Mouse (Mus musculus) c-Kit-positive CD71-positive TER-119-positive erythroid progenitor cells, embryonic 14.5 days (primary cell): ENCODE data around the gene Cytip.

Experiments used
- DNase-seq: peaks from one replicate; pipeline ENCODE4 v3.0.0-alpha.2; 2013; ENCODE audit warnings: low spot score

The Cytip gene

DNA sequence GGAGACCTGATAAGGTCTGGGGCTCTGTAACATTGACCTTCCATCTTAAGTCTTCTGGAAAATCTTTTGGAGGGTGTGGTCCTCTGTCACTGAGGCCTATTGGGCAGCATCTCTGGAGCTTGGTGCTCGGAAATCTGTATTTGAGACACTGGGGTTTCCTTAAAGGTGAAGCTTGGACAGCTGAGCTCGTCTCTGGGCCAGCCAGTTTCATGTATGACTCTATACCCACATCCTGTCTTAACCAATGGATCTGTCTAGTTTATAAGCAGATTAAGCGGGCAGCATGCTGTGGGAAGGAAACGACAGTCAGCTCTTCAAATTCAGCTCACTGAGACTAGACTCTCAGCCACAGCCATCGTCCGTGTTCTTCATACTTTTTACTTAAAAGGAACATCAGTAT is 88.3 kb downstream of the Cytip start:
- DNase-seq: no peak

DNA sequence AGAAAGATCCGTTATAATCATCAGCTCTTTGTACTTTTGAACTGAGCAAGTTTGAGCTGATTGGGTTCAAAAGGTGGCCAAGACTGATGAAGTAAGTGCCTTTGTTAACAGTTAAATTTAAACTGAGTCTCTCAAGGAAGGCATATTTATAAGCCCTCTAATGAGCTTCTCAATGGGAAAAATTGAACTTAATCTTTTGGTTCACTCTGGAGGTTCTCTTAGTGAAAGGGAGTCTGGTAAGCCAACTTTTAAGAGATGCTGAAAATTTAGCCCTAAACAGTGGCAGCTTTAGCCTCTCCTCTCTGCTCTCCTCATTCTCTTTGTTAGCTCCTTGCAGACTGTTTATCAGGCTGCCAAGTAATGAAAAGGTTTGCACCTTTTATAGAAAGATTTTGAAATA is 100.5 kb downstream of the Cytip start:
- DNase-seq: no peak

DNA sequence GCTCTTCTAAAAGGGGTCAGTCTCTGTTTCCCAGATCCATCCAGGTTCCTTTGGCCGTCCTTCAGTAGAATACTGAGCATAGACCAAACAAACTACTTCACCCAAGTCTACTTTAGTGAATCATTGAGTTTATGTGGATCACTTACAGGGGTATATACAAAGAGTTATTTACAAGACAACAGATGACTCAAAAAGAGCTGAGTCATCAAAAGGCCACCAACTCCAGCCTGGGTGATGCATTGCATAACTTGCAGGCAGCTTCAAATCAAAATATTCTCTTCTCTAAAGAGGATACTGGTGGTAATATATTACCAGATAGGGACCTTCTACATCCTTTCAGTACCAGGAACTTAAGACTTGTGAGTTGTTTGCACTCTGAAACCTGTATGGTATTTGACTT is 108.9 kb downstream of the Cytip start:
- no peak for DNase-seq

DNA sequence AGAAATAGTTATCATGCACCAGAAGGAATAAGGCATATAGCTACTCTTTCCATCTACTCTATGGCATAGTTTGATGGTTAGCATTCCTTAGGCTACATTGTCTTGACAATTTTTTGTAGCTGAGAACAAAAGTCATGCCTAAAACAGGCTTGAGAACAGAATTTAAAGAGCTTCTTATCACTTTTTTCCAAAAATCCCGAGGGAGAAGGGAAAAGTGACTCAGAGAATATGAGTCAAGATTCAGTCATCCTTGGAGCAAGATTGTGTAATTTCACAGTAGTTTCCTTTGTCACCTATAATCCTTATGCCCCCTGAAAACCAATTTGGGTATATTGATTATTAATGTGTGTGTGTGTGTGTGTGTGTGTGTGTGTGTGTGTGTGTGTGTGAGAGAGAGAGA is 115.5 kb downstream of the Cytip start:
- DNase-seq: no peak
